Mouse (Mus musculus) mature B cell (primary cell): ENCODE measurements around the gene Polr3c.
"Not testable (repeated sequence)": the region's sequence is repeated elsewhere in the genome, so short reads cannot be mapped to it uniquely, and the experiment has no call there.

Source experiments
- in situ Hi-C: fragments of 300-500 bp; cut with MboI; formaldehyde crosslinking; loops from 2 replicates; pipeline ENCODE4 v1.14.3; 2019

The Polr3c gene

DNA sequence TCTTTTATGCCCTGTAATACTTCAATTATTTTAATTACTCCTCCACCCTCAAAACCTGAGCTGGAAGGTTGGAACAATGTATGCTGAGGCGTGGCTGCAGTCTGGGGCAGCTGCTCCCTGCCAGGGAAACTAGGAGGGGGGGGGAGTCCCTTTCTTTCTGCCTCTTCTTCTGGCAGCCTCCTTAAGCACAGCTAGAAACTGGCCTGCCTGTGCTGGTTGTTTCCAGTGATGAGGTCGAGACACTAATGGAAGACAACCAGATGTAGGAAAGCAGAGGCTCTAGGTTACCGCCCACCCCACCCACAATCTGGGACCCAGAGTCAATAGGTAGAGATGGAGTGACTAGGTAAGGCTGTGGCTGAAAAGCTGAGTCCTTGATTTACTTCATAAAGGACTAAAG lies 51.7 kb downstream of the Polr3c start:
- in situ Hi-C loops, result no loop called here

DNA sequence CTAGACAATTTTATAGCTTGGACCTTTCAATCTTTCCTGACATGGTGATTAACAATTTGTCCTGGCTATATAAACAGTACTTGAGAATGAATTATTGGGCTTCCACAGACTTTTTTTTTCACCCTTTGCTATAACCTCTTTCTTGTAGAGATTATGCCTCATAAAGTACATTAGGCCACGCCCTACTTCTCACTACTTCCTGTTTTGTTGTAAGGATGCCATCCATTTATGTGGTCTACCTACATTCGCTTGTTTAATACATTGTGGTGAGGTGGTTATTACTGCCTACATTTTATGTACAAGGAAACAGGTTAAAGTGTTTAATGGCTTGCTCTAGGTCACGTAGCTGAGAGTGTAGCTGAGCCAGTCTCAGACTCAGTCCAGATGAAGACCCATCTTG lies 52.3 kb downstream of the Polr3c start:
- in situ Hi-C loops, result no loop called here

DNA sequence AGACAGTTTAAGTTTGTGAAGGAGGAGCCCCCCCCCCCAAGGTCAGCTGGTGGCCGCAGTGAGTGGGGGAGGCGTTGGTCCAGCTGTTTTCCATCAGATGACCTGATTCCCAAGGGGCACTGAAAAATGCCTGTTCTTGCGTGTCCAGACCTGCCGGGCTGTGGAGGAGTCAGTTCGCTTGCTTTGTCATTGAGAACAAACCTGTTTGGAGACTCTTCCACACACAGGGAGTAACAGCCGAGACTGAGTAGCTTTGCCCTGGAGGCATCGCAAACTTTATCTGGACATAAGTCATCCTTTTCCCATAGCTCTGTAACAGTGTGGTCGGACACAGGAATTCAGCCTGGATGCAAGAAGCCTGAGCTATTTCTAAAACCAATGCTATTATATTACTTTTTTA lies 53.0 kb downstream of the Polr3c start:
- in situ Hi-C loops, result no loop called here

DNA sequence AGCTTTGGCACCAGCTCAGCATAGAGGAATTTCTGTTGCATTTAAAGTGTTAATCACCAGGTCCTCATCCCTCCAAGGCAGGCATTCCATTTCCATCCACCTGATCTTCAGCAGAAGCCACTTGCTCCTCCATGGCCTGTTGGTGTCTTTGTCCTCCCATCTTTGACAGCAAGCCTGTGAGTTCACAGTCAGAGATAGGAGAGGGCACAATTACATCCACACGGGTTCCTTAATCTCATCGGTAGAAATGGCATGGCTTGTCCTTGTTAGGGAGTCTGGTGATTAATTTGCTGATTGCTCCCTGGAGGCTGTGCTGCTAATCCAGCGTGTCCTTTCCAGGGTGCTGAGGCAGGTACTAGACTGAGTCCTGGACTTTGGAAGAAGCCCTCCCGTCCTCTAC lies 53.9 kb downstream of the Polr3c start:
- in situ Hi-C loops, result no loop called here

DNA sequence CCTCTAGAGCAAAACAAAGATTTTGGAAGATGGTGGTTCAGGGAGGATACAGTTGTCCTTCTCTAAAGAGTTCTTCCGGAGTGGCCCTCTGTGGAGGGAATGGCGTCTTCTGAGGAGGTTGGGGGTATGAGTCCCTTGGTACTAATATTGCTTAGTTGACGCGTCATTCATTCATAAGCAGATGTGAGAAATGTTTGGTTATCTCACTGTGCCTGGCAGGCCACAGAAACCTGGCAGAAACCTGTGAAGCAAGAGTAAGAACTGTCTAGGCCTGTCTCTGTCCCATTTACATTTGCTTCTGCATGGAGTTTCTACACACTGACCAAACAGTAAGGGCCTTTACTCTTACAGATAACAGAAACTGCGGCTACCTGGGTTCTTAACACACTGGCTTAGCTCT lies 55.9 kb downstream of the Polr3c start:
- in situ Hi-C loops, result no loop called here

DNA sequence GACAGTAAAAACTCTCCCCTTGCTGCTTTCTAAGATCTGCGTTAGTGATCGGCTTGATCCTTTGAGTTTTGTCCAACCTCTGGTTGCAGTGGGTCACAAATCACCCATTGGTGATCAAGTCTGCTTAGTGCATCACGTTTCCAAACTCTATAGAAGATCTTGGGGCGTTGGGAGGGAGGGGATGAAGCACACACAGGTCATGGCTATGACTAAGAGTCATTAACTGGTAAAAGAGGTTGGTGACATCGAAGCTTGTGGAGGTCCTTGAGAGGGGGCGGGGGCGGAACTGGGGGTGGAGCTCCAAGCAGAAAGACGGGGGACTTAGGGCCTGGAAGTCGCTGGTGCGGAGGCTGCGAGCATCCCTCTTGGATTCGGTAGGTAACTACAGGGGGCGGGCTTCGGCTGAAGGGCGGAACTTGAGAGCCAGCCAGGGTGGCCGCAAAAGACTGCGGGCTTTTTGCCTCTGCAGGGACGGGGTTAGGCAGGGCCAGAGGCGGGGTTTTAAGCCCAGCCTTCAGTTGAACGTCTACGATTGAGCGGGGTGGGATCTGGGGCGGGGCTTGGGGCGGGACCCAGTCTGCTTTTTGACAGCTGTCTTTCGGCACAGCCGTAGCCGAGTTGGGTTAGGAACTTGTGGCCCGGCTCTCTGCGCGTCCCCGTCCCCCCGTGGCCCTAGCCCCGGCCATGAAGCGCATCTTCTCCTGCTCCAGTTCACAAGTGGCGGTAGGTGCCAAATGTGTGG lies 57.5 kb downstream of the Polr3c start, which contains the start of gene Ankrd35:
Ankrd35 (plus strand) TSS at position 405 of the 742 bp plus-strand sequence.
- in situ Hi-C loops, result no loop called here

DNA sequence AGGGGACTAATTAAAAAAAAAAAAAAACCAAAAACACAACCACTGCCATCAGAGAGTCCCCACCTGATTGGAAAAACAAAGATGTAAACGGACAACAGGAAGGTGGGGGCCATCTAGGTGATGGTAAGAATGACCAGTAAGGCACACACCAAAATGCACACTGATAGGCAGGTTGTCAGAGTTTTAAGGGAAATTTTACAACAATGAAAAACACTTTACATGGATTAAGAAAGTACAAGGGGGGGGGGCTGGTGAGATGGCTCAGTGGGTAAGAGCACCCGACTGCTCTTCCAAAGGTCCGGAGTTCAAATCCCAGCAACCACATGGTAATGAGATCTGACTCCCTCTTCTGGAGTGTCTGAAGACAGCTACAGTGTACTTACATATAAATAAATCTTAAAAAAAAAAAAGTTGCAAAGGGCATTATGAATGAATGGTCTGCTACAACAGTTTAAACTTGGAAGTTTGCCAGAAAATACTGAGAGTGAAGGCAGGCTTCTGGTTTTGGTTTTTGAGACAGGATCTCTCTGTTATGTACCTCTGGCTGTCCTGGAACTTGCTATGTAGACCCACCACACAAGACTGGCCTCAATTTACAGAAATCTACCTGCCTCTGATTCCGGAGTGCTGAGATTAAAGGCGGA lies 58.9 kb downstream of the Polr3c start:
- in situ Hi-C loops, result no loop called here

DNA sequence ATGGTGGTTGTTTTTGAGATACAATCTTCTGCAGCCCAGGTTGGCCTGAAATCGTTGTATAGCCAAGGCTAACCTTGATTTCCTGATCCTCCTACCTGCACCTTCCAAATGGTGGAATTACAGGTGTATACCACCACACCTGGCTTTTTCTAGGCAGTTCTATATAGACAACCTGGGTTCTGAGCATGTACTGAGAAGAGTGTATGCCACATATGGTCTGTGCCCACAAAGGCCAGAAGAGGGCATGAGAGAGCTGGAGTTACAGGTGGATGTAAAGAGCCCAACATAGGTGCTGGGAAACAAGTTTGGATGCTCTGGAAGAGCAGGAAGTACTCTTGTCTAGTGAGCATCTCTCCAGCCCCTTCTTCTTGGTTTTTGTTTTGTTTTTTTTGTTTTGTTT lies 60.1 kb downstream of the Polr3c start:
- in situ Hi-C loops, result no loop called here

DNA sequence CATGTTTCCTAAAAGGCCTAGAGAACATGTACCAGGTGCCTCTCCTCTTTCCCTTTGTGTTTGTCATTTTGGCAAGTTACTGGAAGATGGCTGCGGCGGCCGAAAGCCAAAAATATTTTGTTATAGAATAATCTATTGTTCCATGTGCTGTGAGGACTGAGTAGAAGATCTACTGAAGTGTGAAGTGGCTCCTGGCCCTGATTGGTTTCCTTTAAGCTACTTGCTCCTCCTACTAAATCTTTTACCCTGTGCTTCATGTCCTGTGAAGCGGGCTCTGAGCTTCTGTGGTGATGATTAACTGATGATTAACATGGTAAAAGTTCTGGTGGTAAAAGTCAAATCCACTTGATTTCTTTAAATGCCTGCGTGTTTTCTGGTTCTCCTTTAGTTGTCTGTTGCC lies 60.5 kb downstream of the Polr3c start:
- in situ Hi-C loops, result no loop called here

DNA sequence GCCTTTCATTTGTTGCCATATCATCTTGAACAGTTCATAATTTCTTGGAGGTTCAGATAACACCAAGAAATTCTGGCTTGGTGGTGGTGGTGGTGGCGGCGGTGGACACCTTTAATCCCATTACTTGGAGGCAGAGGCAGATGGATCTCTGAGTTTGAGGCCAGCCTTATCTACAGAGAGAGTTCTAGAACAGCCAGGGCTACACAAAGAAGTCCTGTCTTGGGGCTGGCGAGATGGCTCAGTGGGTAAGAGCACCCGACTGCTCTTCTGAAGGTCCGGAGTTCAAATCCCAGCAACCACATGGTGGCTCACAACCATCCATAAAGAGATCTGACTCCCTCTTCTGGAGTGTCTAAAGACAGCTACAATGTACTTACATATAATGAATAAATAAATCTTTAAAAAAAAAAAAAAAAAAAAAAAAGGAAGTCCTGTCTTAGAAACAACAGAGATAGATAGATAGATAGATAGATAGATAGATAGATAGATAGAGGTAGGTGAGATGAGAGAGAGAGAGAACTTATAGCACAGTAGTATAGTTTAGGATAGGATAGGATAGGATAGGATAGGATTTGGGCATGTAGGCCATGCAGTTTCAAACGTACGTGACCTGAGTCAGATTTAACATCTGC lies 61.6 kb downstream of the Polr3c start:
- in situ Hi-C loops, result not testable (repeated sequence)

DNA sequence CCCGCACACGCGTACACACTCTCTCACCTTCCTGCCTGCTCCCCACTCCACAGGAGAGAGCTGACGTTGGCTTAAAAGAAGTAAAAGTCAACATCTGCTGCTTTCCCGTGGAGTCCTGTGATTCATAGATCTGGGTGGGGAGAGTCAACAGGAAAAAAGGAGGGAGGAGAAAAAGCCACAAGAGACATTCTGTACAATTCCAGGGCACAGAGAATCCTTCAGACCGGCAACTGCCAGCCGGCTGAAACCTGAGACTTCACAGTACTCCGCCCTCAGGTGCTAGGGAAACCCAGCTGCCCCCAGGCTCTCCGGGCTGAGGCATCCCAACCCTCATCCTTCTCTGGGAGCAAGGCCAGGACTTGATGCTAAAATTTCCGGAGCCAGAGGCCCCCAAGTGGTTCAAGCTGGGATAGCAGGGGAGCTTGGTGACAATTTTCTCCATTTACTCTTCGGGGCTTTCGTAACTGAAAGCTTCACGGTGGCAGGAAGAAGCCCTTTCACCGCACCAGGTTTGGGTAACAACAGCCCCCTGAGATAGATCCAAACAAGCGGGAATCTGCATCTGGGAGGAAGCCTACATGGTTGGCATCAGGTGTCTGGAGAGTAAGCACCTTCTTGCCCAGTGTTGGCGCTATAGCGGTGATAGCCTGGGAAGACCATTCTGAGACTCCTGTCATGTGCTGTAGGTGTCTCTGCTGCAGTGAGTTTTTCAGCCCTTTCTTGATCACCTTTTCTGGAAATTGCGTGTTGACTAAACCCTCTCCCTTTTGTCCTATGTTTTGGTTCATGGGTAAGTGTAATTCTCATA lies 63.8 kb downstream of the Polr3c start:
- in situ Hi-C loops, result no loop called here

DNA sequence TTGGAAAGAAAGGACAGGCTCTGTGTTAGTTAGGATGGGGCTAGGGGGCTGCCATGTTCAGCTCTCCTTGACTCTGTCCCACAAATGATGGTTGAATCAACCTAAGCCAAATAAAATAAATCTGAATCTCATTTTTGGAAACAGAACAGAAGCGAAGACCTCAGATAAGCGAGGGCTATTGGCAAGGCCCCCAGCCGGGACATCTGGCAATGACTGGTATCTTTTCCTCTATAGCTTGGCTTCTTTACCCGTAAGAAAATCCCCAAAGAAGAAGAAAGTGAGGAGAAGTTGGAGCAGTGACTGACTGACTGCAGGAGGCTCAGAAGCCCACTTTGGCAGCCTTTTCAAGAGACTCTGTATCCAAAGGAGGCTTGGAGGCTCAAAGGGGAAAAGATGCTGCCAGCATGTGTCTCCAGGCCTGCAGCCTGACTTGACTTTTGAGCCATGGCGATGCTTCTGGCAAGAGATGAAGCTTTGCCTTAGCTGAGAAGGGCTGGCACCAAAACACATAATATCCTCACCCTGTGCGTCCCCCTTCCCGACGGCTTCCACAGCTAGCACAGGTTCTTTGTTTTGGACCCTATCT lies 64.6 kb downstream of the Polr3c start:
- in situ Hi-C loops, result no loop called here
